Mouse (Mus musculus) CD4-positive naive resting alpha-beta T cell, adult 57 days (primary cell): Measurements from ENCODE around the gene Fthl17d. TPM values are rescaled to one million over a fixed set of nuclear protein-coding genes. Genes with fewer than 3 reads are reported as not detected.

Experiments
- total RNA-seq: library from RNA; stranded (reverse); gene quantifications from one replicate; pipeline ENCODE4 v1.2.4, GENCODE M21; 2023

Gene Fthl17d
- total RNA-seq: not detected

DNA sequence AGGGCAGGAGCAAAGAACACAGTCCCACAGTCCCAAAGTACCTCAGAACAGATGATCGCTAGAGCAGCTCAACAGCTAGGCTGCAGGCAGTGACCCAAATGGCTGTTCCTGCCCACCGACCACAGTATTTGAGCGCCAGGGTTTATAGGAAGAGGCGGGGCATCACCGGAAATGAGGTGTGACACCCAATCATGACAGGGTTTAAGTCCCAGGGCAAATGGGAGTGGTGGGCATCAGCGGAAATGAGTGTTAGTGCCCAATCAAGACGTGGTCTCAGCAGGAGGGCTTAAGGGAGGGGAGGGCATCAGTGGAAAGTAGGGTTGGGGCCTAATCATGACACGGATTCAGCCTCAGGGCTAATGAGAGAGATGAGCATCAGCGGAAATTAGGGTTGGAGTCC lies at the start of gene Fthl17d:
Fthl17d (minus strand) TSS at position 101 of the 400 bp plus-strand sequence.

GRCm38 (mm10) chrX:9033193-9033592 lies 46.6 kb upstream of the Fthl17d start, which contains the start of gene Fthl17e:
TSS of gene Fthl17e (plus strand) at chrX:9033493.

GRCm38 (mm10) chrX:8976459-8976858 lies 10.1 kb downstream of the Fthl17d start, which contains the start of gene Fthl17c:
TSS of gene Fthl17c (minus strand) at chrX:8976559.

DNA sequence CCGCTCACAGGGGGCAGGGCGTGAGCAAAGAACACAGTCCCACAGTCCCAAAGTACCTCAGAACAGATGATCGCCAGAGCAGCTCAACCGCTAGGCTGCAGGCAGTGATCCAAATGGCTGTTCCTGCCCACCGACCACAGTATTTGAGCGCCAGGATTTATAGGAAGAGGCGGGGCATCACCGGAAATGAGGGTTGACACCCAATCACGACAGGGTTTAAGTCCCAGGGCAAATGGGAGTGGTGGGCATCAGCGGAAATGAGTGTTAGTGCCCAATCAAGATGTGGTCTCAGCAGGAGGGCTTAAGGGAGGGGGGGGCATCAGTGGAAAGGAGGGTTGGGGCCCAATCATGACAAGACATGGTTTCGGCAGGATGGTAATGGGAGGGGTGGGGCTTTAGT lies 23.7 kb downstream of the Fthl17d start, which contains the start of gene Fthl17b:
Fthl17b (minus strand) TSS at position 101 of the 400 bp plus-strand sequence.

Other genes with a start within 250 kb of the Fthl17d start
- not detected for gene Ssx9, start 238.3 kb downstream of the Fthl17d start, total RNA-seq
- gene Ssxb5, start 183.1 kb downstream of the Fthl17d start, total RNA-seq: not detected
- not detected for gene Gm6592, start 142.8 kb downstream of the Fthl17d start, total RNA-seq
- gene Gm5751, start 112.5 kb downstream of the Fthl17d start, total RNA-seq: not detected
- gene B630019K06Rik, start 94.4 kb downstream of the Fthl17d start, total RNA-seq: 2.2 TPM
- not detected for gene Fthl17b, start 23.8 kb downstream of the Fthl17d start, total RNA-seq
- gene Fthl17c, start 10.2 kb downstream of the Fthl17d start, total RNA-seq: not detected
- gene Fthl17e, start 46.7 kb upstream of the Fthl17d start, total RNA-seq: not detected
- not detected for gene Fthl17f, start 76.3 kb upstream of the Fthl17d start, total RNA-seq
- gene 4930402K13Rik, start 117.8 kb upstream of the Fthl17d start, total RNA-seq: not detected
- gene Lancl3, start 213.1 kb upstream of the Fthl17d start, total RNA-seq: not detected